Comparison of ENCODE assay signal across 7 mouse cellular contexts in genomic region chr6:120111984-120112803, GRCm38 (mm10). TPM values are rescaled to one million over a fixed set of nuclear protein-coding genes. Genes with fewer than 3 reads are reported as not detected.
DNase-seq lines count a peak whose midpoint lies in the region; ATAC-seq lines count a peak whose summit lies in the region.

No protein-coding gene starts in this region.

- peak; percentile 94 for ATAC-seq in common myeloid progenitor, adult 5-6 weeks (replicated peaks; ENCODE audit: low read depth, poor library complexity, severe bottlenecking)
- ATAC-seq in intestine, embryonic 15.5 days = peak; percentile 96
- ATAC-seq in limb, embryonic 15.5 days (ENCODE audit: insufficient number of reproducible peaks, low FRiP score, low TSS enrichment, low read depth) = peak; percentile 91
- ATAC-seq in midbrain, embryonic 16.5 days = peak; percentile 80

- H3K4me1 ChIP-seq in intestine, embryonic 15.5 days (replicated peaks) = peaks cover 8% of the 10 kb centered on the region
- H3K4me1 ChIP-seq in limb, embryonic 15.5 days = peaks cover 49% of the 10 kb centered on the region
- H3K4me1 ChIP-seq in midbrain, embryonic 16.5 days (ENCODE audit: control insufficient read depth, insufficient read depth, low read length) = peaks cover 6% of the 10 kb centered on the region

- H3K27me3 ChIP-seq in intestine, embryonic 15.5 days (replicated peaks) = no peaks in the 10 kb centered on the region
- no peaks in the 10 kb centered on the region for H3K27me3 ChIP-seq in limb, embryonic 15.5 days
- no peaks in the 10 kb centered on the region for H3K27me3 ChIP-seq in midbrain, embryonic 16.5 days (ENCODE audit: control insufficient read depth, insufficient read depth, low read depth, low read length)

- peak overlapping the region; percentile 17 for H3K4me3 ChIP-seq in intestine, embryonic 15.5 days (replicated peaks)
- peak overlapping the region; percentile 19 for H3K4me3 ChIP-seq in limb, embryonic 15.5 days
- peak overlapping the region; percentile 8; the same call in 1 of the 2 replicates for H3K4me3 ChIP-seq in midbrain, embryonic 16.5 days (ENCODE audit: low read depth, low read length)

- 10% methylated on average over 21 of the region's 22 CpGs for WGBS in intestine, embryonic 15.5 days
- WGBS in limb, embryonic 15.5 days = 9% methylated on average over 20 of the region's 22 CpGs
- WGBS in midbrain, embryonic 16.5 days = 4% methylated on average over 22 of the region's 22 CpGs

- H3K9me3 ChIP-seq in intestine, embryonic 15.5 days = no peaks in the 10 kb centered on the region
- H3K9me3 ChIP-seq in limb, embryonic 15.5 days = no peaks in the 10 kb centered on the region
- no peaks in the 10 kb centered on the region for H3K9me3 ChIP-seq in midbrain, embryonic 16.5 days (replicated peaks; ENCODE audit: control insufficient read depth, low read length, poor library complexity, severe bottlenecking)

- peak overlapping the region; percentile 84 for H3K27ac ChIP-seq in intestine, embryonic 15.5 days
- H3K27ac ChIP-seq in limb, embryonic 15.5 days = peak overlapping the region; percentile 88
- H3K27ac ChIP-seq in midbrain, embryonic 16.5 days (ENCODE audit: low read length) = no peak overlapping the region

- H3K4me2 ChIP-seq in intestine, embryonic 15.5 days (replicated peaks) = peak overlapping the region; percentile 54
- peak overlapping the region; percentile 36 for H3K4me2 ChIP-seq in limb, embryonic 15.5 days
- peak overlapping the region; percentile 54 for H3K4me2 ChIP-seq in midbrain, embryonic 16.5 days (ENCODE audit: low read length)

- DNase-seq in adipocyte (ENCODE audit: low spot score) = peak; percentile 31
- peak; percentile 69 to 82 for DNase-seq in gastrocnemius, postnatal 4 days (ENCODE audit: low spot score in 2 of 2)
- DNase-seq in spleen, postnatal 10 days (ENCODE audit: low spot score in 2 of 2) = peak; percentile 39 to 73

- H3K9ac ChIP-seq in intestine, embryonic 15.5 days = peak overlapping the region; percentile 30; the same call in 1 of the 2 replicates
- H3K9ac ChIP-seq in limb, embryonic 15.5 days = no peak overlapping the region
- H3K9ac ChIP-seq in midbrain, embryonic 16.5 days (ENCODE audit: low read depth, low read length) = peak overlapping the region; percentile 21; the same call in 1 of the 2 replicates

- H3K36me3 ChIP-seq in intestine, embryonic 15.5 days = no peaks in the 10 kb centered on the region
- H3K36me3 ChIP-seq in limb, embryonic 15.5 days = no peaks in the 10 kb centered on the region
- no peaks in the 10 kb centered on the region for H3K36me3 ChIP-seq in midbrain, embryonic 16.5 days (ENCODE audit: control insufficient read depth, insufficient read depth, low read length)

RNA-seq across cellular contexts. Expression of gene Ninj2, which starts 19.0 kb away (rescaled TPM):
- total RNA-seq in common myeloid progenitor, adult 5-6 weeks (2017) = not detected in 2 replicates
- total RNA-seq in gastrocnemius, postnatal 4 days (2021) = not detected
- not detected in 2 replicates for polyA plus RNA-seq in intestine, embryonic 15.5 days (2015; fragmentation: Nextera tagmentation; extraction: Ambion mirVana)
- 1.5 and 1.6 TPM in 2 replicates for polyA plus RNA-seq in limb, embryonic 15.5 days (2015; fragmentation: Nextera tagmentation; extraction: Ambion mirVana)
- not detected in 2 replicates for polyA plus RNA-seq in midbrain, embryonic 16.5 days (2015; fragmentation: Nextera tagmentation; extraction: Ambion mirVana)
